Mouse (Mus musculus) stomach, postnatal 0 days (tissue): ENCODE data around the gene Stag1. TPM values are rescaled to one million over a fixed set of nuclear protein-coding genes. Genes with fewer than 3 reads are reported as not detected.

Experiments
- ATAC-seq: fragments of 200-750 bp; cut with Nextera tagmentation; 2 replicates; pipeline ENCODE4 v1.8.0; 2017; ENCODE audit not compliant: low FRiP score, low TSS enrichment
- DNase-seq: peaks from one replicate; pipeline ENCODE4 v3.0.0-alpha.2; 2016; ENCODE audit warnings: low spot score
- H3K27ac ChIP-seq: fragments of 300-500 bp; sonication (generic); replicated peaks from 2 replicates; pipeline ENCODE4 v1.5.1; 2014; ENCODE audit warnings: mild to moderate bottlenecking, control low read depth
- H3K27me3 ChIP-seq: fragments of 300-500 bp; sonication (generic); 2 replicates; pipeline ENCODE4 v1.6.1; 2014; ENCODE audit warnings: low read length; ENCODE audit not compliant: control insufficient read depth, insufficient read depth
- H3K36me3 ChIP-seq: fragments of 300-500 bp; sonication (generic); 2 replicates; pipeline ENCODE4 v1.6.1; 2014; ENCODE audit warnings: low read length, mixed read lengths; ENCODE audit not compliant: control insufficient read depth, insufficient read depth
- H3K4me1 ChIP-seq: fragments of 300-500 bp; sonication (generic); replicated peaks from 2 replicates; pipeline ENCODE4 v1.6.1; 2014; ENCODE audit warnings: antibody characterized with exemption; ENCODE audit not compliant: control insufficient read depth, insufficient read depth
- H3K4me2 ChIP-seq: fragments of 300-500 bp; sonication (generic); replicated peaks from 2 replicates; pipeline ENCODE4 v1.6.1; 2014; ENCODE audit warnings: low read depth, mild to moderate bottlenecking, control low read depth, moderate library complexity
- H3K4me3 ChIP-seq: fragments of 300-500 bp; sonication (generic); 2 replicates; pipeline ENCODE4 v1.5.1; 2014; ENCODE audit warnings: low read depth, low read length, control low read depth
- H3K9ac ChIP-seq: fragments of 300-500 bp; sonication (generic); 2 replicates; pipeline ENCODE4 v1.6.1; 2014; ENCODE audit warnings: mild to moderate bottlenecking, low read length, control low read depth, mixed read lengths
- H3K9me3 ChIP-seq: fragments of 300-500 bp; sonication (generic); 2 replicates; pipeline ENCODE4 v1.6.1; 2016; ENCODE audit warnings: low read length; ENCODE audit not compliant: control insufficient read depth
- CTCF ChIP-seq: IDR thresholded peaks from 2 replicates; pipeline ENCODE4 v1.5.1; 2016; ENCODE audit warnings: antibody characterized with exemption, low read depth, mild to moderate bottlenecking, moderate library complexity
- EP300 ChIP-seq: optimal IDR thresholded peaks from 2 replicates; pipeline ENCODE3; 2016; ENCODE audit warnings: antibody characterized with exemption
- whole genome bisulfite sequencing: fragments of 180-500 bp; shearing (Covaris S2); extraction: QIAGEN DNeasy Blood & Tissue Kit; methylation state at CpG from one replicate; pipeline ENCODE4 v1.1.7; 2014; 5-methylcytosine and 5-hydroxymethylcytosine counted together
- polyA plus RNA-seq: library from polyadenylated mRNA; unstranded; fragments of >200 nt; fragmentation: Nextera tagmentation; extraction: Ambion mirVana; gene quantifications from 2 replicates; pipeline ENCODE4 v1.2.1, GENCODE M21; 2015

Gene Stag1
- polyA plus RNA-seq, 1 experiment from 2014 or later = 25.0 TPM

- Histone ChIP-seq H3K4me1 (no peaks in the 10 kb centered on the region), H3K9me3 (no peaks in the 10 kb centered on the region), H3K36me3 (no peaks in the 10 kb centered on the region), H3K4me2 (no peak overlapping the region), H3K27me3 (no peaks in the 10 kb centered on the region), H3K4me3 (no peak overlapping the region), H3K9ac (no peak overlapping the region), H3K27ac (no peak overlapping the region)
- DNase-seq = no peak
- TF ChIP-seq CTCF (no peak), EP300 (no peak)
- ATAC-seq = no peak
Measured at GRCm38 (mm10) chr9:100682285-100682684, 84.7 kb downstream of the Stag1 start.

DNA sequence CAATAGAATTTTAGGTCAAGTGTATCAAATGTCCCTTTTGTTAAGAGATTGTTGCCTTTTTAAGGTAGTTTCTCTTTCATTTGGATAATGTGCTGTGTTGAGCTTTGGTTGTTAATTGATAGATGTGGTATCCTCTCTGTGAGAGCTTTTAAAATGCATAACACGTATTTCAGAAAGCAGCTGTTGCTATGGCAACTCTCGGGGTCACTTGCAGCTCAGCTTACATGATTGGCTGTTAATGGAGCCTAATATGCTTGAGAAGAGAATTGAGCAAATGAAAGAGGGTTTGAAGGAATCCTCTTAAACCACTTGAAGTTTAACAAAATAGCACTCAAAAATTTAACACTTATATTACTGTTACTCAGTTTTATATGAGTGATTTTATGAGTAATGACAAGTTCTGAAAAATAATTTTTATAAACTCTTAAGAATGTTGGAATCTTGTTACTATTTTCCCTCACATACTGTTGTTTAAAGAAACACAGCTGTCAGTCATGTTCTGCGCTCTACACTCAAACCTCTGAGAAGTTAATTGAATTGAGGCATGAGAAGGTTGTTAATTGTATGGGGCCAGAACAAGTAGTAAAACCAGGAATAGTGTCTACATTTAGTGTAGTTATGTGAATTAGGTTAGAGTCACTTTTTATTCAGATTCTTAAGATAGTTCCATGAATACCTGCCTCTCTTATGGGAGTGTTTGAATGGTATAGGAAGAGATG is 88.3 kb downstream of the Stag1 start:
- Histone ChIP-seq H3K27ac (no peak overlapping the region), H3K4me1 (no peaks in the 10 kb centered on the region), H3K27me3 (no peaks in the 10 kb centered on the region), H3K9me3 (no peaks in the 10 kb centered on the region), H3K4me2 (no peak overlapping the region), H3K4me3 (no peak overlapping the region), H3K9ac (no peak overlapping the region), H3K36me3 (no peaks in the 10 kb centered on the region)
- no peak for TF ChIP-seq EP300
- no peak for TF ChIP-seq CTCF
- no peak for ATAC-seq
- DNase-seq = no peak
- 46% methylated on average over 3 of the region's 3 CpGs for WGBS

DNA sequence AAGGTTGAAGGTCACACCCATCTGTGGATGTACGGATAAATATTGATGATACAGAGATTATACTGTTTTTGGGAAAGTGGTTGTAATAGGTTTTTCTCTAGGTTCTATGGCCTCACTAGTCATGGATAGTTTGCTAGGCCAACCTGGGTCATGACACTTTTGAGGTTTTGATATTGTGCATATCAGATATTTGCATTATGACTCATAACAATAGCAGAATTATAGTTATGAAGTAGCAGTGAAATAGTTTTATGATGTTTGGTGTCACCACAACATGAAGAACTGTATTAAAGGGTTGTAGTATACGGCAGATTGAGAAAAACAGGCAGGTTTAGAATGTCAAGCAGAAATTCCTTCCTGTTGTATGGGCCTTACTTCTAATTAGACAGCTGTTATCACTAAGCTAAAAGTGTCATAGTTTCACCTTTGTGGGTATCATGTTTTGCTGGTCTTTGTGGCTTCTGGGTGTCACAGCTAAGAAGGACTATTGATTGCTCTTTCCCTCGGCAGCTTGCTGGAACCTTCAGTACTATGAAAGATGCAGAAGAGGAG is 92.2 kb downstream of the Stag1 start:
- Histone ChIP-seq H3K4me3 (no peak overlapping the region), H3K9ac (no peak overlapping the region), H3K9me3 (no peaks in the 10 kb centered on the region), H3K4me2 (no peak overlapping the region), H3K4me1 (no peaks in the 10 kb centered on the region), H3K27me3 (no peaks in the 10 kb centered on the region), H3K36me3 (no peaks in the 10 kb centered on the region), H3K27ac (no peak overlapping the region)
- DNase-seq (no peak), ATAC-seq (no peak)
- WGBS = 81% methylated on average over 3 of the region's 3 CpGs
- no peak for TF ChIP-seq CTCF
- no peak for TF ChIP-seq EP300

- H3K36me3 ChIP-seq = no peaks in the 10 kb centered on the region
- H3K9ac ChIP-seq = no peak overlapping the region
- H3K4me3 ChIP-seq = no peak overlapping the region
- 89% methylated on average over 1 of the region's 1 CpGs for WGBS
- no peak for DNase-seq
- H3K4me2 ChIP-seq = no peak overlapping the region
- no peaks in the 10 kb centered on the region for H3K9me3 ChIP-seq
- no peak for ATAC-seq
- H3K27me3 ChIP-seq = no peaks in the 10 kb centered on the region
- no peaks in the 10 kb centered on the region for H3K4me1 ChIP-seq
- H3K27ac ChIP-seq = no peak overlapping the region
- TF ChIP-seq EP300 = no peak
- TF ChIP-seq CTCF = no peak
Measured at GRCm38 (mm10) chr9:100692239-100692638, 94.6 kb downstream of the Stag1 start.

- no peak for DNase-seq
Measured at GRCm38 (mm10) chr9:100696537-100696936, 98.9 kb downstream of the Stag1 start.

GRCm38 (mm10) chr9:100707644-100708043 is 110.0 kb downstream of the Stag1 start:
- no peak overlapping the region for H3K27ac ChIP-seq
- no peak overlapping the region for H3K4me3 ChIP-seq
- WGBS = 93% methylated on average over 1 of the region's 1 CpGs
- DNase-seq (no peak), ATAC-seq (no peak)
- no peak overlapping the region for H3K9ac ChIP-seq
- H3K36me3 ChIP-seq = no peaks in the 10 kb centered on the region
- TF ChIP-seq CTCF (no peak), EP300 (no peak)
- H3K4me1 ChIP-seq = no peaks in the 10 kb centered on the region
- H3K4me2 ChIP-seq = no peak overlapping the region
- no peaks in the 10 kb centered on the region for H3K9me3 ChIP-seq
- no peaks in the 10 kb centered on the region for H3K27me3 ChIP-seq

More at GRCm38 (mm10) chr9:100696537-100696936, 98.9 kb downstream of the Stag1 start:
- no peak for ATAC-seq
- H3K4me1 ChIP-seq = no peaks in the 10 kb centered on the region
- H3K9ac ChIP-seq = no peak overlapping the region
- H3K36me3 ChIP-seq = no peaks in the 10 kb centered on the region
- no peak overlapping the region for H3K4me3 ChIP-seq
- no peak overlapping the region for H3K4me2 ChIP-seq
- TF ChIP-seq CTCF (no peak), EP300 (no peak)
- no peaks in the 10 kb centered on the region for H3K9me3 ChIP-seq
- 70% methylated on average over 2 of the region's 2 CpGs for WGBS
- H3K27ac ChIP-seq = no peak overlapping the region
- no peaks in the 10 kb centered on the region for H3K27me3 ChIP-seq
